Mouse (Mus musculus): ENCODE results near the gene Kcnip4. TPM values are rescaled to one million over a fixed set of nuclear protein-coding genes. Genes with fewer than 3 reads are reported as not detected.
A peak's percentile ranks its signal among the peaks of the same experiment; 100 is the strongest.

Gene Kcnip4
- total and polyA plus RNA-seq, 2 experiments from 2014 or later, result 14.3 to 18.6 TPM

DNA sequence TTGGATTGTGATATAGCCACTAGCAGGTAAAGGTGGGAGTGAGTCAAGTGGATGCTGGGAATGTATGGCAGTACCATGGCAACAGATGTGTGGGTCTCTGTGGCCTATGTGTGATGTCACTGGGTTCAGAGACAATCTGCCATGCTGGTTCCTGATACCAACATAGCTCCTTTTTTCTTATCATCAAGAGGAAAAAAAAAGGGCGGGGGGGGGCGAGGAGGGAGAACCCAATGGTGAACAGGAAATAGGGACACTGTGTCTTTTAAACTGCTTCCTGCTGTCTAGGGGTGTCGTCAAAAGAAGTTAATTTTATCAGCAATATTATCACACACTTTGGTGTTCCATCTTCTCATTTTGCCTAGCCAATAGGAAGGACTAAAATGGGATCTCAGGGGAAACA is 1021.6 kb downstream of the Kcnip4 start:
- Histone ChIP-seq H3K9ac (no peak overlapping the region), H3K4me1 (ENCODE audit: insufficient read depth) (no peaks in the 10 kb centered on the region), H3K36me3 (ENCODE audit: insufficient read depth) (no peaks in the 10 kb centered on the region), H3K27ac (ENCODE audit: low read depth, low read length) (no peak overlapping the region), H3K27me3 (ENCODE audit: insufficient read depth, low read length) (no peaks in the 10 kb centered on the region), H3K4me3 (ENCODE audit: low read depth, low read length) (no peak overlapping the region), H3K9me3 (ENCODE audit: low read length) (no peaks in the 10 kb centered on the region), H3K4me2 (ENCODE audit: low read depth) (no peak overlapping the region)
- WGBS, result 91% methylated on average over 3 of the region's 3 CpGs
- TF ChIP-seq CTCF (IDR thresholded peaks at IDR 0.05; ENCODE audit: low read depth), result no peak
- DNase-seq (no peak), ATAC-seq (no peak)

DNA sequence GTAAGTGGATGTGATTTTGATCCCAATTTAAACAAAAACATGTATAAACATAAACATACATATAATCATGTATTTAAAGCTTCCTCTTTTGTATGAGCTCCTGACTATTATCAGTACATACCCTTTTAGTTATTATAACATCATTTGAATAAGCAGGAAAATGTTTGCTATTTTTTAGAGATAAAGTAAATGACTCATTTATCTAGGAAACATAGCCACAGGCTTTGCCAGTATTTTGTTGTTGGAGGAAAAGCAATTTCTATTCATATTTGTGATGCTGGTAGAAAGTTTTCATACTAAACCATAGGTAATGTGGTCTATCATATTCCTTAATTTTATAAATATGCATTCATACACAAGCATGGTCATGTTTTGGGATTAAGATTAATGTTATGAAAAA is 1022.3 kb downstream of the Kcnip4 start:
- no peaks in the 10 kb centered on the region for H3K36me3 ChIP-seq (ENCODE audit: insufficient read depth)
- H3K27me3 ChIP-seq (ENCODE audit: insufficient read depth, low read length), result no peaks in the 10 kb centered on the region
- ATAC-seq (no peak), DNase-seq (no peak)
- no peak for TF ChIP-seq CTCF (IDR thresholded peaks at IDR 0.05; ENCODE audit: low read depth)
- no peaks in the 10 kb centered on the region for H3K9me3 ChIP-seq (ENCODE audit: low read length)
- no peak overlapping the region for H3K4me3 ChIP-seq (ENCODE audit: low read depth, low read length)
- H3K9ac ChIP-seq, result no peak overlapping the region
- H3K27ac ChIP-seq (ENCODE audit: low read depth, low read length), result no peak overlapping the region
- no peak overlapping the region for H3K4me2 ChIP-seq (ENCODE audit: low read depth)
- no peaks in the 10 kb centered on the region for H3K4me1 ChIP-seq (ENCODE audit: insufficient read depth)

DNA sequence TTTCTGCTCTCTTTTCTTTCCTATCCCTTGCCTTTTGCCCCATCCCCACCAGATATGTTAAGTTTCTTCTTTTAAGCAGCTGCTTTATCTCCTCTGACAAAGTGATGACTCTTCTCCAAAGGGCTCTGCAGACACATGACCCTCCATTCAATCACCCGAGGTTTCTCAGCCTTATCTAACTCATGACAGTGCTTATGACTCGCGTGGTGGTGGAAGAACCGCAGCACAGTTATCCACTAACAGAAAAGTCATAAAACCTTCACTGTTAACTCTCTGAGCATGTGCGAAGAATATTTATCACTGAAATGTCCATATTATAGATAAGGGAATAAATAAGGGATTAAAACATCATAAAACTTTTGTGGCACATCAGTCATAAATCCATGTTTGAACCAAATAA is 1024.5 kb downstream of the Kcnip4 start:
- Histone ChIP-seq H3K9ac (no peak overlapping the region), H3K9me3 (ENCODE audit: low read length) (no peaks in the 10 kb centered on the region), H3K4me3 (ENCODE audit: low read depth, low read length) (no peak overlapping the region), H3K36me3 (ENCODE audit: insufficient read depth) (no peaks in the 10 kb centered on the region), H3K27me3 (ENCODE audit: insufficient read depth, low read length) (no peaks in the 10 kb centered on the region), H3K27ac (ENCODE audit: low read depth, low read length) (no peak overlapping the region), H3K4me1 (ENCODE audit: insufficient read depth) (no peaks in the 10 kb centered on the region), H3K4me2 (ENCODE audit: low read depth) (no peak overlapping the region)
- no peak for TF ChIP-seq CTCF (IDR thresholded peaks at IDR 0.05; ENCODE audit: low read depth)
- no peak for DNase-seq
- WGBS, result 87% methylated on average over 5 of the region's 5 CpGs
- no peak for ATAC-seq

DNA sequence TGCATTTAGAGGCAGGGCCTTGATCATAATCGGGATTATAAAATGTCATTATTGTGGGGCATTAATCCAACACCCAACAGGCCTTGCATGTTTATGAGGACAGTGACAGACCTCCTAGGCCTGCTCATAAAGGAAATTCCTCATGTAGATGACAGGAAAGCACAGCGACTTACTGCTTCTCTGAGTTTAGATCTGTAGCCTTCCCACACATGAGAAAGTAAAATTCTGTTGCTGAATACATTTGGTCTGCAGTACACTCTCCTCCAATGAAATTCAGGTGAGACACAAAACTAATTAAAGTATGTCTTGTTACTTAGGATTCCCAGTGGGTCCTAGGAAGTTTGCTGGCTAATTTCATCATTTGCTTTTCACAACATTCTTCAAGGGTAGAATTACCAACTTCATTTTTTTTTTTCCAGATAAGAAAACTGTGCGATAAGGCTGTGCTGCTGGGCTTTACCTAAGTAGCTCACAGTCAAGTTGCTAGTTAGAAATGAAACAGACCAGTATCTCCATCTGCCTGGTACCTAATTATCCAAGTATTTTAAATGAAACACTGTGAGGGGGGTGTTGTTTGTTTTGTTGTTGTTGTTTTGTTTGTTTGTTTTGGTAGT is 1033.7 kb downstream of the Kcnip4 start:
- Histone ChIP-seq H3K4me2 (ENCODE audit: low read depth) (no peak overlapping the region), H3K4me3 (ENCODE audit: low read depth, low read length) (no peak overlapping the region), H3K9me3 (ENCODE audit: low read length) (no peaks in the 10 kb centered on the region), H3K36me3 (ENCODE audit: insufficient read depth) (no peaks in the 10 kb centered on the region), H3K27me3 (ENCODE audit: insufficient read depth, low read length) (no peaks in the 10 kb centered on the region), H3K27ac (ENCODE audit: low read depth, low read length) (no peak overlapping the region), H3K4me1 (ENCODE audit: insufficient read depth) (no peaks in the 10 kb centered on the region), H3K9ac (no peak overlapping the region)
- DNase-seq (no peak), ATAC-seq (no peak)
- no peak for TF ChIP-seq CTCF (IDR thresholded peaks at IDR 0.05; ENCODE audit: low read depth)
- 86% methylated on average over 3 of the region's 3 CpGs for WGBS

DNA sequence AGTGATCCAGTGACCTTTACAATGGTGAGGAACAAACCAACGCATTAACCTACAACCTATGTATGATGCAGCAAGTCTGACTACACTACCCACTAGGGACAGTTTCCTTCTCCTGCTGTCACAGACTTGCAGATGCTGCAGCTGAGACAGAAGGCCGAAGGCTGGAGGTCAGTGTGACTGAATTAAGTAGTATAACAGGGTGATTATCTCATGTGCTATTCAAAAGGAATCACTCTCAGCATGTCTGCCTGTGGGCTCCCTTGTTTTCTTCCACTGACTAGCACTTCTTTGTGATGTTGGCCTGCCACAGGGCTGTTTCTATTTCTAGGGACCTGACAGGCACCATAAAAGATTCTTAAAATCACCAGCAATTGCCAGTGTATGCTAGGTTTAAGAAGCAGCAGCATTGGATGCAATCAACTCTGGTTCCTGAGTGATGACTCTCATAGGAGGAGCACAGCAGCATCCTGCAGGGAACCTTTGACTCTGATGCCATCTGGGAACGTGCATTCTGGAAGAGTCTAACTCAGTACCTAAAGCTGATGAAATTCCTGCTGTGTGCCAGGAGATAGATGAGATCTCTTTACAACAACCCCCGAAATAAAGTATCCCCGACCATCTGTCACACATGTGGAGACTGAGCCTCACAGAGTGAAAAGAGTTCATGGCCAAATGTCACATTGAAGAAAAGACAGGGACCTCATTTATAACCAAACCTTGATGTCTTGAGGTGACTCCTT is 1035.0 kb downstream of the Kcnip4 start:
- Histone ChIP-seq H3K36me3 (ENCODE audit: insufficient read depth) (no peaks in the 10 kb centered on the region), H3K4me1 (ENCODE audit: insufficient read depth) (no peaks in the 10 kb centered on the region), H3K9ac (no peak overlapping the region), H3K27me3 (ENCODE audit: insufficient read depth, low read length) (no peaks in the 10 kb centered on the region), H3K27ac (ENCODE audit: low read depth, low read length) (no peak overlapping the region), H3K4me3 (ENCODE audit: low read depth, low read length) (no peak overlapping the region), H3K4me2 (ENCODE audit: low read depth) (no peak overlapping the region), H3K9me3 (ENCODE audit: low read length) (no peaks in the 10 kb centered on the region)
- DNase-seq, result no peak
- WGBS, result 38% methylated on average over 5 of the region's 5 CpGs
- ATAC-seq, result no peak; the same call in 1 of the 2 replicates
- no peak for TF ChIP-seq CTCF (IDR thresholded peaks at IDR 0.05; ENCODE audit: low read depth)

DNA sequence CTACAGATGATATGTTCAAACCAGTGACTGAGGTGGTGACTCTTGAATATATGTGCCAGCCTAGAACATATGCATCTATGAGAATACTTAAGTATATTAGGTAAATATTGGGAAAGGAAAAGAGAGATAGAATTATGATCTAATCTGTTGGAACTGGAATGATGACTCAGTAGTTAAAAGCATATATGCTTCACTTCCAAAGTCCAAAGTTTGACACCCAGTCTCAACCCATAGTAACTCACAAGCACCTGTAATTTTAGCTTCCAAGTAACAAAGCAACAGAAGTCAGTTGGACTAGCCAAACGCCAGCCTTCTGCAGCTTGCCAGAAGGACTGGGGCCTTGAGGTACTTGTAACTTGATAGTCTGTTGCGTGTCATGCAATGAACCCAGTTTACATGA is 1041.6 kb downstream of the Kcnip4 start:
- WGBS, result 83% methylated on average over 2 of the region's 2 CpGs
- Histone ChIP-seq H3K27ac (ENCODE audit: low read depth, low read length) (no peak overlapping the region), H3K27me3 (ENCODE audit: insufficient read depth, low read length) (no peaks in the 10 kb centered on the region), H3K4me1 (ENCODE audit: insufficient read depth) (no peaks in the 10 kb centered on the region), H3K9me3 (ENCODE audit: low read length) (no peaks in the 10 kb centered on the region), H3K36me3 (ENCODE audit: insufficient read depth) (no peaks in the 10 kb centered on the region), H3K4me3 (ENCODE audit: low read depth, low read length) (no peak overlapping the region), H3K9ac (no peak overlapping the region), H3K4me2 (ENCODE audit: low read depth) (no peak overlapping the region)
- no peak for ATAC-seq
- no peak for TF ChIP-seq CTCF (IDR thresholded peaks at IDR 0.05; ENCODE audit: low read depth)
- DNase-seq, result no peak

DNA sequence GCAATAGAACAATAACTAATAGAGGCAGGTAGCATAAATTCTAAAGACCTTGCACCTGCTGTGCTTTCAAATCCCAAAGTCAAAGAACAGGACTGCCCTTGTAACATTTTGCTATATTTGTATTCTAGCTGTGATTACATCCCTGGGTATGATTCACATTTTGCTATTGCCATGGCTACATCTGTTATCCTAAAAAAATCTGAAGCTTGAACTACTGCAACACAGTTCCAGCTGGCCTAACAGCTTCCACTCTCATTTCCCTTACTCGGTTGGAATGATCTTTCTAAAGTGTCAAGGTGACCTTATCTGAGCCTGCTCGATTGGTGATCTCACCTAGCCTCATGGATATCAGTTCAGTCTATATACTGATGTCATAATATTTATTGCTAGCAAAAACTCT is 1064.5 kb downstream of the Kcnip4 start:
- Histone ChIP-seq H3K27me3 (ENCODE audit: insufficient read depth, low read length) (no peaks in the 10 kb centered on the region), H3K27ac (ENCODE audit: low read depth, low read length) (no peak overlapping the region), H3K4me3 (ENCODE audit: low read depth, low read length) (no peak overlapping the region), H3K36me3 (ENCODE audit: insufficient read depth) (no peaks in the 10 kb centered on the region), H3K4me1 (ENCODE audit: insufficient read depth) (no peaks in the 10 kb centered on the region), H3K9ac (no peak overlapping the region), H3K4me2 (ENCODE audit: low read depth) (no peak overlapping the region), H3K9me3 (ENCODE audit: low read length) (no peaks in the 10 kb centered on the region)
- no peak for TF ChIP-seq CTCF (IDR thresholded peaks at IDR 0.05; ENCODE audit: low read depth)
- no peak for DNase-seq
- 76% methylated on average over 2 of the region's 2 CpGs for whole genome bisulfite sequencing
- peak; percentile 47; the same call in 1 of the 2 replicates for ATAC-seq
